Mouse (Mus musculus) C2C12 (cell line): ENCODE data around the gene Sfta2.

Experiments used
- CEBPB ChIP-seq: IDR thresholded peaks from one replicate; pipeline ENCODE4 v1.6.1; 2011; ENCODE audit warnings: low read depth, mild to moderate bottlenecking, control low read depth, moderate library complexity
- CTCF ChIP-seq: IDR thresholded peaks from one replicate; pipeline ENCODE4 v1.5.1; 2011; ENCODE audit not compliant: control insufficient read depth, insufficient read depth, insufficient read length
- FOSL1 ChIP-seq: IDR thresholded peaks from one replicate; pipeline ENCODE4 v1.8.0; 2011; ENCODE audit warnings: mild to moderate bottlenecking, low read length; ENCODE audit not compliant: poor library complexity, insufficient read depth, severe bottlenecking
- MAX ChIP-seq: IDR thresholded peaks from one replicate; pipeline ENCODE4 v1.6.1; 2011; ENCODE audit warnings: mild to moderate bottlenecking, control low read depth
- MYOD1 ChIP-seq: IDR thresholded peaks from one replicate; pipeline ENCODE4 v1.6.1; 2011; ENCODE audit warnings: low read depth; ENCODE audit not compliant: control insufficient read depth, insufficient read length
- USF1 ChIP-seq: IDR thresholded peaks from one replicate; pipeline ENCODE4 v1.6.1; 2011; ENCODE audit warnings: low read depth, mild to moderate bottlenecking, control low read depth, moderate library complexity

- TF ChIP-seq CTCF (no peak), CEBPB (no peak), MAX (no peak), USF1 (no peak), MYOD1 (no peak), FOSL1 (no peak)
Observed at GRCm38 (mm10) chr17:35685061-35685460, 83.7 kb downstream of the Sfta2 start.
